Mouse (Mus musculus) cerebellum, adult 2 months (tissue): Measurements from ENCODE around the gene Nploc4.

Experiments used
- CTCF ChIP-seq: fragments of 200-500 bp; IDR thresholded peaks from 2 replicates; pipeline ENCODE4 v1.5.1; 2011; ENCODE audit warnings: low read depth, mild to moderate bottlenecking, control low read depth, low read length, moderate library complexity, borderline replicate concordance; ENCODE audit not compliant: insufficient read depth
- POLR2A ChIP-seq: fragments of 200-500 bp; IDR thresholded peaks from 2 replicates; pipeline ENCODE4 v1.6.1; 2011; ENCODE audit warnings: low read length, control low read depth, borderline replicate concordance; ENCODE audit not compliant: insufficient read depth

DNA sequence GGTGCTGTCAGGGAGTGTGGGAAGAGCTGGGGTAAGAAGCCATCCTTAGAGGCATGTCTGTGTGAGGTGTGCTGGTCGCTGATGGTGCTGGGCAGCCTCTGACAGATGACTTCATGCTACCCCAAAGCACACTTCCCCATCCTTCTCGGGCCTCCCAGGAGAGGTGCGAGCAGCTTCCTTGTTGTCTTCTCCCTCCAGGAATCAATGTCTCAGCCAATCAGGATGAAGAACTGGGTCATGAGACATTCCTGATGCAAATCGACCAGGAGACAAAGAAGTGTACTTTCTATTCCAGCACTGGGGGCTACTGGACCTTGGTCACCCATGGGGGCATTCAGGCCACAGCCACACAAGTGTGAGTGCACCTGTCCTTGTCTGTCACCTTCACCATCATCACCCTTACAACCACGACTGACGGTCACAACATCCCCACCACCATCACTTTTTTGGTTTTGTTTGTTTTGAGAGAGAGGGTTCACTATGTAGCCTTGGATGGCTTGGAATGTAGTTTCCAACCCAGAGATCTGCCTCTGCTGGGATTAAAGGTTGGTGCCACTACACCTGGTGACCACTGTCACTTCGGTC lies 71.0 kb downstream of the Nploc4 start:
- no peak for TF ChIP-seq POLR2A
- no peak for TF ChIP-seq CTCF
